Mouse (Mus musculus): Measurements from ENCODE around the gene Slc25a4. TPM values are rescaled to one million over a fixed set of nuclear protein-coding genes. Genes with fewer than 3 reads are reported as not detected.
A peak's percentile ranks its signal among the peaks of the same experiment; 100 is the strongest.
"Not testable (repeated sequence)": the region's sequence is repeated elsewhere in the genome, so short reads cannot be mapped to it uniquely, and the experiment has no call there.

Slc25a4 gene
- total RNA-seq (2021), result 100 to 1,000 TPM; 537 to 580 TPM

DNA sequence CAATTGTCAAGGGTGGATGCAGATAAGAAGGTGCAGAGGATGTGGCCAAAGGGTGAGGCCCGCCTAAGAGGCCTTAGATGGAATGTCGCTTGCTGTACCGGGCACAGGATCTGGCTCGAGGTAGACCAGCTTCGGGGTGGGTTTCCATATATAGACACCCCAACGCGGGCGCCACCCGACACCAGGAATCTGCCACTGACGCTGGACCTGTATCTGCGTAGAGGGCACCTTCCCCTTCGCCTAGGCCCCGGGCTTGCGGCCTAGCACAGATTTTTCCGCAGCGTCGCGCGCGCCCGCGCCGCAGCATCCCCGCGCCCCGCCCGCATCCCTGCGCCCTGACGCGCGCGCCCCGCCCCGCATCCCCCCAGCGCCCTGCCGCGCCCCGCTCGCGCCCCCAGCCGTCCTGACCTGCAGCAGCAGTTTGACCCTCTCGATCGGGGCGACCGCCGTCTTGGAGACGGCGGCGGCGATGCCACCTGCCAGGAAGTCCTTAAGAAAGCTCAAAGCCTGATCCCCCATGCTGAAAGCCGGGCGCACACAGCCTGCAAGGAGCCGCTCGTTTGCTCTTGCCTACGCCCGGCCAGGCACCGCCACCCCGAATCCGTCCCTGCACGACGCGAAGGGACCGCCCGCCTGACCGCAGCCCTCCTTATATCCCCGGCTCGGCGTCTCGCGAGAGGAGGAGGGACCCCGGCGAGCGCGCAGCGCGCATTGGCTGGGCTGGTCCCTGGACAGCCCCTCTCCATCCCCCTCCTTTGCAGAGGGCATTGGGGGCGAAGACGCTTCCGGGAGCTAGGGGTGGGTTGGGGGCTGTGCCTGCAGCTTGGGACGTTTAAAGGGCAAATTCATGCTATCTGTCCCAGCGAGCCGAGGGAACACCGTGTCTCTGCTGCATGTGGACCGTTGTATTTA lies at the start of gene Slc25a4:
Gene Slc25a4, minus strand, starts transcription at position 881 of the 912 bp plus-strand sequence.
- DNase-seq, result peak; percentile 97

DNA sequence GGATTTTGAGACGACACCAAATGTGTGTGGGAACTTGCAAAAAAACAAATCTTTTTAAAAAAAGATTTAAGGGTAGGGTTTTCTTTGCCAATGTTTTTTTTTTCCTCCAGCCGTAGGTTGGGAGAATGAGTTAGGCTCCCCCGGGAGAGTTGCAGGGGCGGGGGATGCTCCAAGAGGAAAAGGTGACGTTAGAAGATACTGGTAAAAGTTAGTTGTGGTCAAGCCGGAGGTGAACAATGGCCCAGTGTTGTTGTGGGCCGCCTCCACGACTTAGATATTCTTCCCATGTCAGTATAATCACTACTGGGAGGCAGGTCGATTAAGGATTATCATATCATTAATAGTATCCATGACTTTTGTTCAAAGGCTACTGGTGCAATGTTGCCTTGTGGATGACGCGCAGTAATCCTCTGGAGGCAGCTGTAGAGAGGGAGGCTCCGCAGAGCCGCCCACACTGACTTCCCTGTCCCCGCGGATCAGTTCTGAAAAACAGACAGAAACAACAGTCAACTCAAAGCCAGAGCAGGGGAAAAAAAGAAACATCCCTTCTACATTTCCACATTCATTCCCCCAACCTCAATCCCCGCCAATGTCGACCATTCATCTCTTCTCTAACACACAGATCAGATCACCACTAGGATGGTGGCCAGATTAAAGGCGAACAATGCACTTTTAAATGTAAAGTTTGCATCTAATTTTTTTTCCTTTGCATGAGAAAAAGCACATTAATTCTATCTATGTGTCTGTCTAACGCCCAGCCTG lies 47.0 kb upstream of the Slc25a4 start:
- no peak for DNase-seq

DNA sequence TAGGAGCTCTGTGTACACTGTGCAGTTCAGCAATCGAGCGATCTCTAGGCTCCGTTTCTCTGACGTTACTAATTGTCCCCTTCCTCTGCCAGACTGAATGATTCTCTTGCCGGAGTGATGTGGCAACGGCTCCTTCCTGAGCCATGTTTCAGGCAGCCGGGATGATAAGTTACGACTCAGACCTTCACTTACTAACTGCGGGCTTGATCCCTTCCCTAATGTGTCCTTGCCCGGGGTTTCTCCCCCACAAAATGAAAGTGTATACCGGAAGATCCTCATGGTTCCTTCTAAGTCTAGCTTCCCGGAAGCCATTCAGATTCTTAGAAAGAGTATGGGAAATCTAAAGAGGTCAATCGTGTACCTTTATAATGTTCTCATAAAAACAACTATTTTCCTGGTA lies 41.4 kb upstream of the Slc25a4 start:
- no peak for DNase-seq

DNA sequence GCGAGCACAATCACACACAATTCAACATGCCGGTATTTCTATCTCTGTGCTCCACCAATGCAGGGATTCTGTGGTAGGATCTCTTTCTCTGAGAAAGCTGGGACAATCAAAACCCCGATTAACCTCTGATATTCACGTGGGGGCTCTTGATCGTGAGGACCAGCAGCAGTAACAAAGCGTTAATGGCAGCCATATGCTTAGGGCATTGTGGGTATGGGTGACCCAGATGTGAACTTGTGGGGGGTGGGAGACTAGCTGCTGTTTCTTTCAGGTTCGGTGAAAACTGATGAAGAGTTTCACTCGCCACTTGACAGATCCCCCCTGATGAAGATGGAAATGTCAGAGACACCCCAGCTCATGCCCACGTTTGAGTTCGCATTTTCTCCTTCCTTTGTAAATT lies 40.5 kb upstream of the Slc25a4 start:
- DNase-seq, result no peak

DNA sequence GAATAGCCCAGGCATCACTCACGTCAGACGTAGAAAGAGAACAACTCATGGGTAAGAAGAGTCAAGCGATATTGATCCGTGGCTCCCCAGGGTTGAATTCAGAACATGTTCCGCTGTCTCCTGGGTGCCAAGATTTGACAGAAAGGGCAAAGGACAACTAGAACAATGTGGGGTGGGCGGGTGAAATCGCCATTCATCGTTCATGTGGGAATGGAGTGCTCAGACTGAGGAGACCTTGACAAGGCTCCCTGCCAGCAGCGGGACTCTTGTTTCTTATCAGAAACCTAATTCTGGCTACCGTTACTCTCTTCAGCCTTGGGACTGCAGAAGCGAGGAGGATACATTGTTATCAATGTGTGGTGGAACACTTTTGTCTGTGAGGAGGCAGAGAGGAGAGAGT lies 35.3 kb upstream of the Slc25a4 start:
- no peak for DNase-seq

DNA sequence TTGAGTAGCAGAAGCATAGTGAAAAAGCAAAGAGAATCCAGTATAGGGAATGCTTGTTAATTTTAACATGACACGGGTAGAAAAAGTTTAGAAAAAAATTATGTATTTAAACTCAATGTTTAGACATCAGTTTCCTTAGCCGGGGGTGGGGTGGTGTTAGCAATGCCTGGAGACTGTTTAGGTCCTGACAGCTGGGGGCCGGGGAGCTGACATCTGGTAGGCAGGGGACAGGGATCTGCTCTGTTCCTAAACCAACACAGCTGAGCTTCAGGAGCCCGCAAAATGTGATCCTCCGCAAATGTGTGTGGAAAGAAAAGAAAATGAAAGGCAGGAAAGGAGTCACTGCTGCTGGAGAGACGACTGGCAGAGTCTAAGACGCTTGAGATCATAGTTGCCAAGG lies 31.9 kb upstream of the Slc25a4 start:
- DNase-seq, result no peak

DNA sequence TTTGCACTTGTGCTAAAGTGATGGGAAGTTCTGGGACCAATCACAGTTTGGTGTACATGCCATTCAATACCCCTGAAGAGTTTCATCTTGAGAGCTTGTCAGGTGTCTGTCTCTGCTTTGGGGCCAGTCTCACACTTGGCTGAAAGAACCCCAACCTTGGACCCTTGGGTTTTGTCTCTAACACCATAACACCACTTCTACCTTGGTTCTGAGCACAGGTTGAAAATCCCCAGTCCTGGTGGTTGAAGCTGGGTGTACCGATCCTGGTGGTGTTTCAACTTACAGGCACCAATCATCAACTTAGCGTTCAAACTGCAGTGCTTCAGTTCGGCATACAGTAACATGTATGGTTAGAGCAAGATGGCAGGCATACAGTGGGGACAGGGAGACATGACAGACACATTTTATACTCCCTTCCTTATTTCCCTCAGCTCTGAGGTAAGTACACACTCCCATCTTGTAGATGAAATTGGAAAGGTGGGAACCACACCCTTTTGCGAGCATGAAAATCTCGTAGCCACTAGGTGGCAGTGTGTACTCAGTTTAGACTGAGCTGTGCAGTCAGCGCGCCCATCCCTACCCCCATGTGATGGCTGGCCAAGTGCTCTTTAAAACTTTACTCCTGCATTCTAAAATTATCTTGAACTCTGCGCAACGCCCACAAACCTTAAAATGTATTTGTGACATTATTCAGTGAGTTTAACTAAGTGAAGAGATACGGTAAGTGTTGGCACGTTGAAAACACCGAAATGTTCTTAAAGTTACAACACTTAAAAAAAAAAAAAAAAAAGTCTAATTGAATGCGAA lies 30.7 kb upstream of the Slc25a4 start:
- DNase-seq, result peak; percentile 48 to 63

DNA sequence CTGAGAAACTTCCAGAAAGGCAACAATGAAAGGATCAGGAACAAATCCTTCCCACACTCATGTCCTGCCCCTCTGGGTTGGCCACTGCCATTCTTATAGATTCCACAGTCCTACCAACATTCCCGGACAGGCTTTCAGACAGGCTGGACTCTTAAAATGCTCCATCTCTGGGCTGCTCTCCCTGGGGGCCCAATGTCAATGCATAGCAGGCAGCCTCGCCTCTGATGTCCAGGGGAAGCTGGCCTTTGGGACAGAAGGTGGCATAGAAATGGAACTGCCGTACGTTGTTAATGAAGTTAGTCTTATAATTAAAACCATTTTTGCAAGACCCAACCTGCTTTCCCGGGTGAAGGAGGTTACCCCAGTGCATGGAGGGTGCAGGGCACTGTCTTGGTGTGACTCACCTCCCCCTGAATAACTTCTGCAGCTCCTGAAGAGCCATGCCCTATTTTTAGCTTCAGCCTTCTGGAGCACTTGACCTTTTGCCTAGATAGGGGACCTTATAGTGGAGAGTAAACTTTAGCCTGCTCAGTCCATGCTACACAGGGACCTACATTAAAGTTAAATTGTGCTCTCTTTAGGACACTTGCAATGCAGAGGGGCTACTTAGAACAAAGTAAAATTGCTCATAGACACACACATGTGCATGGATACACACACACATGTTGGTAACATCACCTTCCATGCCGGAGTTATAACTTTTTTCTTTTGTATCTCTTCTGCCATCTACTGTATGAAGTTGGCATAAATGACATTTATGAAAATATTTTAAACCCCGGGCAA lies 25.5 kb upstream of the Slc25a4 start:
- no peak for DNase-seq

DNA sequence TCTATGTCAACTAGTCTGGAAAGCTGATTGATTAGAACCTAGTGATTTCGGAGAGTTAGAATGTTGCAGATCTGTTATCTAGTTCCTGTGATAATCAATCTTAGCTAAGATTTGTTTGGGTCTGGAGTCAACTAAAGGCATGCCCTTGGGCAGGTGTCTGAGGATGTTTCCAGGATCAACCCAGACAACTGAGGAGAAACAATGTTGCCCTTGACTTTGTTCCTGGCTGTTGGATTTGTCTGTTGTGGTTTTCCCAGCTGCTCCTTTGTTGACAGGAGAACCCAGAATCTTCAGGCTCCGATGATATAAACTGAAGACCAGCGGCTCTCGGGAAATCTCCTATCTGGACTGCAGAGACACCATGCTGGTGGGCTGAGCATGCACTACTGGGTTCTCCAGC lies 23.7 kb upstream of the Slc25a4 start:
- no peak for DNase-seq

DNA sequence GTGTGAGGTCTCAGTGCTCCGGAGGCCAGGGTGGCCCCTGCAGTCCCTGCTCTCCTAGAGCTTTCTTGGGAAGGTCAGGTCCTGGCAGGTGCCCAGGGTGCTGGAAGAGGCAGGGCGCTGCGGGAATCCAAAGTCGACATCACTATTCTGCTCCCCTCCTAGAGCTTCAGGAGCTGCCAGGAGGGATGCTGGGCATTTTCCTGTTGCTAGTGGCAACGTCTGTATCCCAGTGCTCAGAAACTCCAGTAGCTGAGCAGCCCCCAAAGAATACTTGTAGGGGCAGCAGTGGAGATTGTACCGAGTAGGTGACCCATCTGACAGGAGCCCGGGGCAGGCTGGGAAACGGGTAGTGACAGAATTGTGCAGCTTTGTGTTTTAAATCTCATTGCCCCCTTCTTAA lies 21.7 kb upstream of the Slc25a4 start:
- no peak for DNase-seq

DNA sequence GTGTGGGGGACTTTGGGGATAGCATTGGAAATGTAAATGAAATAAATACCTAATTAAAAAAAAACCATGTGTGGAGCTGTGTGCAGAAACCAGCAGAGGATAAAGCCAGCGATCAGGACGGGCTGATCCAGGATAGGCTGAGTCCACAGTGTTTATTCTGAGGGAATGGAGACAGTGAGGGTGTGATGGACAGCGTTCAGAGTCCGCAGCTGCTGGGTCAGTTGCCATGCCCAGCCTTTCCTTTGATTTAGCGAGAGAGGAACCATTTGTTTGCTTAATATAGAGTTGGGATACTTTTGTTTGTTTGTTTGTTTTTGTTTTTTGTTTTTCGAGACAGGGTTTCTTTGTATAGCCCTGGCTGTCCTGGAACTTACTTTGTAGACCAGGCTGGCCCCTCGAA lies 20.9 kb upstream of the Slc25a4 start:
- not testable (repeated sequence) for DNase-seq

DNA sequence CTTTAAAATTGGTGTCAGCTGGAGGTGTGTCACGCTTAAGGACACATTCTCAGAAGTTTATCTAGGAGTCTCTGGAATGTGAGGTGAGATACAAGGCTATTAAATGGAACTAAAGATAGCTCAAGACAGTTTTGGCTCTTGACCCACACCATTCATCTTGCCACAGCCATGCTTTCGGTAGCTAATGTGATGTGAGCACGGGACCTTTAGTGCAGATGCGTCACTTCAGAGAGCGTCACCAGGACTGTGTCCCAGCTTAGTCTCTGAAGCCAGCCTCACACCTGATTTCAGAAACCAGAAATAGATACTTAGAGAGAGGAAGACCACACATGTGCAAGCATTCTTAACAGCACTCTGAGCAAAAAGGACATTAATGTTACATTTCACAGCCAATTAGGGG lies 15.5 kb upstream of the Slc25a4 start:
- no peak for DNase-seq

DNA sequence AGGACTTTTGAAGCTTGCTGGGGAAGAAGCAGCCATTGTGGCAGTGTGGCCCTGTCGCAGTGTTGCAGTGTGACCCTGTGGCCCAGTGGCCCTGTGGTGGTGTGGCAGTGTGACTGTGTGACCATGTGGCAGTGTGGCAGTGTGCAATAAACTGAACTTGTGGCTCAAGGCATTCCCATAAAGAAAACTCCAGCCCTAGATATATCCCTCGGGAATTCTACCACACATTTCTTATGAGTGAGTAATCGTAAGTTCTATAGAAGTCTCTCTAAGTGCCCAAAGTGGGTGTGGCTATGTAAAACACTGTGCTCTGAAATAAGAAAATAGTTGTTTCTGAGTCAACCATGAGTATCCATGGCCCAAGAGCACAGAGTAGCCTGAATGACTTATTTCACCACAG lies 14.4 kb upstream of the Slc25a4 start:
- no peak for DNase-seq

DNA sequence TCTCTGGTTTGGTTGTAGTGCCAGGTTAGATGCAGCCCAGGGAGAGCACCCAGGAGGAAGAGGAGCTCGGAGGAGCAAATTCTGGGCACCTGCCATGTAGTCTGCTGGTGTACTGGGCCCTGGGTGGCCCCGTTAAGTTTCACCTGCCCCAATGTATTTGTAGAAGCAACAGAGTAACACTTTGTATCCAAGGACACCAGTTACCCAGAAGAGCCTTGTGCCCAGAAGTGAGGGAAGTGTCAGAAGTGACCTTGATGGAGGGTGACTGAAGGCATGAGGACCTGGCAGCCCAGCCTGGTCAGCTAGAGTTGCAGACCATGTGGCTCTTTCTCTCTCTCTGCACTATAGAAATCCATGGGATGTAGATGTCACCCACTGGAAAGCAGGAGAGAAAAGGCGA lies 9.5 kb upstream of the Slc25a4 start:
- DNase-seq, result no peak

DNA sequence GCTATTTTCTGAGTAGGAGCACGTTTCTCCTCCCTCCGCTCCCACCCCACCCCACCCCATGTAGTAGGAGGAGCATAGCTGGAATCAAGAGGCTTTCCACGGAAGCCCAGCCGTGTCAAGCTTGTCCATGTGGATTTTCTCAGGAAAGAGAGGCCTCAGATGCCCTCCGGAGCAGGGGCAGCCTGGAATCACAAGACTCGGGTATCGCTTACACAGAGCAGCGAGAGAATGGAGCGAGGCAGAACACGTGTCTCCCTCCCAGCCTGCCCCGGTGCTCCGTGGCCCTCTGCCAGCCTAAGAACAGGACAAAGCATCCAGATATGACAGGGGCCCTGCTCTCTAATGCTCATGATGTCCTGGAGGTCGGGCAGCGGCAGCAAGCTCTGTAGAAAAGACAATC lies 5.8 kb upstream of the Slc25a4 start:
- peak; percentile 35 to 48 for DNase-seq

DNA sequence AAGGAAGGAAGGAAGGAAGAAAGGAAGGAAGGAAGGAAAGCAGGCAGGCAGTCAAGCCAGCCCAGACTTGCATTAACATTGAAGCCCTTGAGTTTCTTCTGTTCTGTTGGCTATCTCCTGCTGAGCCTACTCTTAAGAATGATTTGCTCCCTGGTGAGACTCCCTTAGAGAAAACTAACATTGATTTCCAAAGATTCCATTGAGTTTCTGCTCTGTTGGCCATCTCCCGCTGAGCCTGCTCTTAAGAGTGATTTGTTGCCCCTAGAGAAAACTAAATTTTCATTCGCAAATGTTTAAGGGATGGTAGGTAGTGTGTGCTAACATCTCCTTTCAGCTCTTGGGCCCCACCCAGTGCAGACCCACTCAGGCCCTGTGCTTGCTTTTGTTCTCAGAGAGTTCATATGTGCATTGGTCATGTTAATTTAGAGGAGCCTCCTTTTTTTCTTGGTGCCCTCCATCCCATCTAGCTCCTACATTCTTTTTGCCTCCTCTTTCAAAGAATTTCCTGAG lies 2.9 kb upstream of the Slc25a4 start:
- DNase-seq, result no peak

DNA sequence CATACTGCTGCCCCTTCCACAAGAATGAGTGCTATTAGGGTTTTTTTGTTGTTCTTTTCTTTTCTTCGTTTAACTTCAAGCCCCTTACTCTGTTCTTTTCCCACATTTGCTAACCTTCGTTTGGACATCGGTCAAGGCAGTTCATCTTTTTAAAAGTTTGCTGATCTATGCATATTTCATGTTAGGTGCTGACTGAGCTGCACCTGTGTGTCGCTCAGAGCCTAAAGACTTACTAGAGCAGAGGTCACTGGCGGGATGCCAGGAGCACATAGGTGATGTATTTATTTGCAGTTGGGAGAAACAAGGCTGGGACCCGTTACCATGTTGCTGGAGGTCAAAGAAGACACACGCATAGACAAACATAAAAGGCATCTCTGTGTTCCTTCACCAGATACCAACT lies 1.1 kb upstream of the Slc25a4 start:
- DNase-seq, result no peak

DNA sequence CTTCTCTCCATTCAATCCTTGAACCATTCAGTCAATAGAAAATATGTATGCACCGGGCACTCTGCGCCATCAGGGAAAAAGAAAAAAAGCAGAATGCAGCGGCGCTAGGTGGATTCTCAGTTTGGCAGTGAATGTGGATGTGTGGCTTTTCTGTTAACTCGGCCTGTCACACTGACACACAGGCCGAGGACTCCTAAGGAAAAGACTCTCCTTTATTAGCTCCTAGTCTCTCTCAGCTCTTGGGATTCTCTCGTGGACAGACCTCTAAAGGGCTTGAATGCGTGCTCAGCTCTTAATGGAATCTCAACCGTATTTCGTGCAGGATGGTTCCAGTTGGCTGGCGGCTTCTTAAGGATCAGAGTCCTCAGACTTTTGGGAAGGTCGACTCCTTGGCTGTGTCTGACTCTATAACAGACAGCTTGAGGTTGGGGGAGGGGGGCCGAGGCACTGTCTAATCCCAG lies 557 bp upstream of the Slc25a4 start:
- peak in 1 of 2 experiments; percentile 21 for DNase-seq

DNA sequence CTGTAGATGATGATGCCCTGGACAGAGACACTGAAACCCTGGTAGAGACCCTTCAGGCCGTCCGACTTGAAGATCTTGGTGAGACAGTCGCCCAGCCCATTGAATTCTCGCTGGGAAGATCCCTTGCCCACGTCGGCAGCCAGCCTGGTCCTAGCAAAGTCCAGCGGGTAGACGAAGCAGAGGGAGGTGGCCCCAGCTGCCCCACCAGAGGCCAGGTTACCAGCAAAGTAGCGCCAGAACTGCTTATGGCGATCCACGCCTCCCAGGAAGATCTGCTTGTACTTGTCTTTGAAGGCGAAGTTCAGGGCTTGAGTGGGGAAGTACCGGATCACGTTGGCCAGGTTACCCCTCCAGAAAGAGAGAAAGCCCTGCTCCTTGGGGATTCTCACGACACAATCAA lies 2.0 kb downstream of the Slc25a4 start:
- DNase-seq, result peak in 1 of 2 experiments; percentile 30

DNA sequence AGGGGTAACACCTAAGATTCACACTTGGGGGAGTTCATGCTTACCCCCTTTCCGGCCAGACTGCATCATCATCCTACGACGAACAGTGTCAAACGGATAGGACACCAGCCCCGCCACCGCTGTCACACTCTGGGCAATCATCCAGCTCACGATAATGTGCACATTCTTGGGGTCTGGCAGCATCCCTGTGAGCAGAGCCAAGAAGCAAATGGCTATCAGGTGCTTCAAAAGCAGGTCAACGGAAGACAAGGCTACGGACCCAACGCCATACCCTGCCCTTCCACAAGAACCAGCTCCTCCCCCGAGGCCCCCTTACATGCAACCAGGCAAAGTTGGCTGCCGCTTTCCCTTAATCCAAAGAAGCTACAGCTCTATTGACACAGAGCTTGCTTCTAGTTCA lies 2.7 kb downstream of the Slc25a4 start:
- peak; percentile 36 to 41 for DNase-seq

DNA sequence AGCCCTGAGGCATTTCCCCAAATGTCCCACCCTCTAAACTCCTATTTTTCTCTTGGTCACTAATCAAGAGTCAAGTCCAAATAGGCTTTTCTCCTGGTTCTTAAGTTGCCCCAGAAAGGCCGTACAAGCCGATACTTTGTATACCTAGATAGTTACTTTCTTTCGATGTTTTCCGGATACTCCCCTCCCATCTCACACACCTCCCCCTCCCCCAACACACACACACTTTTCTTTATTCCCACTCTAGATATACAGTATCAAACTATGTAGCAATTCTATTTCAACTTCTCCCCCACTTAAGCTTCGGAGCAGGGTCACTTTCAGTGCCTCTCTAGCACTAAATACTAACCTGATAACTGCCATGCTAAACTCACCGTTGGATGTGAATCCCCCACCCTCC lies 5.0 kb downstream of the Slc25a4 start:
- DNase-seq, result no peak

Measured in layer of hippocampus, postnatal 36 days (tissue).